Mouse (Mus musculus) limb, embryonic 15.5 days (tissue): ENCODE data around the gene Myo1c. TPM values are rescaled to one million over a fixed set of nuclear protein-coding genes. Genes with fewer than 3 reads are reported as not detected.
A peak's percentile ranks its signal among the peaks of the same experiment; 100 is the strongest.

ENCODE experiments used
- ATAC-seq: fragments of 200-750 bp; cut with Nextera tagmentation; 2 replicates; pipeline ENCODE4 v1.8.0; 2017; ENCODE audit warnings: low read depth, moderate TSS enrichment; ENCODE audit not compliant: insufficient number of reproducible peaks, low FRiP score, low TSS enrichment
- H3K27ac ChIP-seq: fragments of 300-500 bp; sonication (generic); 2 replicates; pipeline ENCODE4 v1.5.1; 2015; ENCODE audit warnings: moderate library complexity, mild to moderate bottlenecking, inconsistent platforms
- H3K27me3 ChIP-seq: fragments of 300-500 bp; sonication (generic); 2 replicates; pipeline ENCODE4 v1.6.1; 2015; ENCODE audit warnings: inconsistent platforms
- H3K36me3 ChIP-seq: fragments of 300-500 bp; sonication (generic); 2 replicates; pipeline ENCODE4 v1.6.1; 2015; ENCODE audit warnings: inconsistent platforms
- H3K4me1 ChIP-seq: fragments of 300-500 bp; sonication (generic); 2 replicates; pipeline ENCODE4 v1.6.1; 2015; ENCODE audit warnings: inconsistent platforms
- H3K4me2 ChIP-seq: fragments of 300-500 bp; sonication (generic); 2 replicates; pipeline ENCODE4 v1.6.1; 2015; ENCODE audit warnings: mild to moderate bottlenecking, inconsistent platforms
- H3K4me3 ChIP-seq: fragments of 300-500 bp; sonication (generic); 2 replicates; pipeline ENCODE4 v1.5.1; 2015; ENCODE audit warnings: mild to moderate bottlenecking, inconsistent platforms
- H3K9ac ChIP-seq: fragments of 300-500 bp; sonication (generic); 2 replicates; pipeline ENCODE4 v1.6.1; 2015; ENCODE audit warnings: inconsistent platforms
- H3K9me3 ChIP-seq: fragments of 300-500 bp; sonication (generic); 2 replicates; pipeline ENCODE4 v1.6.1; 2016; ENCODE audit warnings: inconsistent platforms
- WGBS: fragments of 180-500 bp; shearing (Covaris S2); methylation state at CpG from one replicate; pipeline ENCODE4 v1.1.7; 2015; 5-methylcytosine and 5-hydroxymethylcytosine counted together
- polyA plus RNA-seq: library from polyadenylated mRNA; unstranded; fragments of >200 nt; fragmentation: Nextera tagmentation; extraction: Ambion mirVana; gene quantifications from 2 replicates; pipeline ENCODE4 v1.2.1, GENCODE M21; 2015

Myo1c gene
- polyA plus RNA-seq, 1 experiment from 2014 or later = 63.8 TPM

DNA sequence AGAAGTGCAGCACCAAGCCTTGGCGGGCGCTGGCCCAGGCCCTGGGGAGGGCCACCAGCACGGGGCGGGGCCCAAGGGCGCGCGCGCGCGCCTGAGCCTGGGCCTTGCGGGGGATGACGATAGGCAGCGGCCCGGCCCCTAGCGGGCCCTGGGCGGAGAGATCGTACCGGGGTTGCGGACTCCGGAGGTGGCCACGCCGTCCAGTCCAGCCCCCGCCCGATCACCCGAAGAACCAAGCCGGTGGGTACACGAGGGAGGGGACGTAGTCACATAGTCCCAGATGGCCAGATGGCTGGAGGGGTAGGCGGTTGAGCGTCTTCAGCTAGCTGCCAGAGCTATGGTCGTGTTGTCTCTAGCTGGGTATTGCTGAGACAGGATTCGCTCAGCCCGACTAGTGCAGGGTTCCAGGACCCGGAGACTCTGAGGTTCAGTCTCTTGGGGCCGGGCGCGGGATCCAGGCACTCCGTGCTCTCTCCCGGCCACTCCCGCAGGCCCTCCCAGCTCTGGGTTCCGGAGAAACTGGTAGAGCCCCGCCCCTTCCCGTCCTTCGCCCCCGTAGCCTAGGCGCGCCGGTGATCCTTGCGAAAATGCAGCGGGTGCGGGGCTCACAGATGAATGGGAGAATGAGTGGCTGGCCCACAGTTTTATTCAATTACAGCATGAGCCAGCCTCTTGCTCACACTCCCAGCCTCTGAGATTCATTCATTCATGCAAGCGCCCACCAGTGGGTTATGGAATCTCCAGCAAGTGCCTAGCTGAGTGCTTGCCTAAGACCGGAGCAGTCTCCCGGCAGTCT lies 1.3 kb downstream of the Myo1c start:
- Histone ChIP-seq H3K27ac (peak overlapping the region; percentile 87), H3K4me2 (peak overlapping the region; percentile 89), H3K4me3 (peak overlapping the region; percentile 66), H3K9me3 (no peaks in the 10 kb centered on the region), H3K4me1 (peaks cover 60% of the 10 kb centered on the region), H3K36me3 (peaks cover 14% of the 10 kb centered on the region), H3K9ac (peak overlapping the region; percentile 65), H3K27me3 (peaks cover 12% of the 10 kb centered on the region; the same call in 1 of the 2 replicates)
- peak; percentile 68; the same call in 1 of the 2 replicates for ATAC-seq
- WGBS = under 1% methylated on average over 54 of the region's 54 CpGs

DNA sequence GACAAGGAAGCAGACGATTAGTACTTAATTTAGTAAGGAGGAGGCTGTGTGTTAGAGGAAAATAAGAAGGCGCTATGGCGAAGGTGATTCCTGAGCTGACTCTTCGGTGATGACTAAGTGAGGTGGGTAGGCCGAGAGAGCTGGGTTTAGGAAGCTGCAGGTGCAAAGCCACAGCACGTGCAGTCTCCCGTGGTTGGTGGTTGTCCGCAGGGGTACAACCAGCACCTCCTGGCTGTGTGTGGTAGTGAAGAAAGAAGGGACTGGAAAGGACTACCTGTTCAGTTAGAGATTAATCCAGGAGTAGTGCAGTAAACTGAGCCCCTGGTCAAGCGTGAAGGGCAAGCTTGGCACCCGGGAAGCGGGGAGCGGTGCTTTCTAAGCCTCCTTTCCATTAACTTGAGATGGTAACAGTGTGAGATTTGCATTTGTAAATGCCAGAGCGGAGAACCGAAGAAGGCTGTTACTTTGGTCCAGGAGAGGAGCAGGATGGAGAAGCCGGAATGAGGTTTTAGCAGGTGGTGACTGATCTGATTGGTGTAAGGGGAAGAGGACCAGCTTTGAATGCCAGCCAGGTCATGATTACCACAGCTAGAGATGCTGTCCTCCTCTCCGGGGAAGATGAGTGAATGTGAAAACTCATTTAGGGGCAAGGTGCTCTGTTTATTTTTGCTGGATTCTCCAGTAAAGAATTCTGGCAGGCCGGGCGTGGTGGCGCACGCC lies 2.1 kb downstream of the Myo1c start:
- H3K4me1 ChIP-seq = peaks cover 68% of the 10 kb centered on the region
- peaks cover 12% of the 10 kb centered on the region; the same call in 1 of the 2 replicates for H3K27me3 ChIP-seq
- 32% methylated on average over 20 of the region's 20 CpGs for WGBS
- peak overlapping the region; percentile 89 for H3K4me2 ChIP-seq
- H3K4me3 ChIP-seq = peak overlapping the region; percentile 66
- no peak for ATAC-seq
- peak overlapping the region; percentile 87; the same call in 1 of the 2 replicates for H3K27ac ChIP-seq
- peaks cover 10% of the 10 kb centered on the region for H3K36me3 ChIP-seq
- H3K9ac ChIP-seq = peak overlapping the region; percentile 65; the same call in 1 of the 2 replicates
- no peaks in the 10 kb centered on the region for H3K9me3 ChIP-seq

DNA sequence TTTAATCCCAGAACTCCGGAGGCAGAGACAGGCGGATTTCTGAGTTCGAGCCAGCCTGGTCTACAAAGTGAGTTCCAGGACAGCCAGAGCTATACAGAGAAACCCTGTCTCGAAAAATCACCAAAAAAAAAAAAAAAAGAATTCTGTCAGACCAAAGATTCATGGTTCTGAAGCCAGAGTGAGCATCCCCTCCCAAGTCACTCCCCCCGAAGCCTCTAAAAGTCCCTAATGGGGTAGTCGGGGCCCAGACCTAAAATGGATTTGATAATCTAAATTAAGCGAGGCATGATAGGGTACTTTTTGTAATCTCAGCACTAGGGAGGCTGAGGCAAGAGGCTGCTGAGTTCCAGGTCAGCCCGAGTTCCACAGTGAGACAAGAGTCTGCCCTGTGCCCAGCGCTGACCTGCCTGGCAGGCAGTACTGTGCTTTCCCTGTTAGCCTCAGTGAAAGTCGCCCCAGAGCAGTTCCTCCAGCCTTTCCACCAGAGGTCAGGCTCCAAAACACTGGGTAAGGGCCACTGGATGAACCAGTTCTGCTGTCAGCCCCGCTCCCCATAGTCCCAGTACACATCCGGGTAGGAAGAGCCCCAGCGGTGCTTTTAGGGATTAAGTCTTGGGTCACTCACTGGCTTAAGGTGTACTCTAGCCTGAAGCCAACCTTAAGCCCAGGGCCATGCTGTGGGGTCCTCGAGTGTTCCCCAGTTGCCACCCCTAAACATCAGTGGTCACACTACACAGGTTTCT lies 2.8 kb downstream of the Myo1c start:
- Histone ChIP-seq H3K36me3 (peaks cover 5% of the 10 kb centered on the region), H3K9ac (no peak overlapping the region), H3K4me2 (peak overlapping the region; percentile 89), H3K4me1 (peaks cover 61% of the 10 kb centered on the region), H3K27ac (peak overlapping the region; percentile 89), H3K4me3 (peak overlapping the region; percentile 66), H3K27me3 (peaks cover 12% of the 10 kb centered on the region; the same call in 1 of the 2 replicates), H3K9me3 (no peaks in the 10 kb centered on the region)
- ATAC-seq = no peak
- WGBS = 32% methylated on average over 14 of the region's 14 CpGs

DNA sequence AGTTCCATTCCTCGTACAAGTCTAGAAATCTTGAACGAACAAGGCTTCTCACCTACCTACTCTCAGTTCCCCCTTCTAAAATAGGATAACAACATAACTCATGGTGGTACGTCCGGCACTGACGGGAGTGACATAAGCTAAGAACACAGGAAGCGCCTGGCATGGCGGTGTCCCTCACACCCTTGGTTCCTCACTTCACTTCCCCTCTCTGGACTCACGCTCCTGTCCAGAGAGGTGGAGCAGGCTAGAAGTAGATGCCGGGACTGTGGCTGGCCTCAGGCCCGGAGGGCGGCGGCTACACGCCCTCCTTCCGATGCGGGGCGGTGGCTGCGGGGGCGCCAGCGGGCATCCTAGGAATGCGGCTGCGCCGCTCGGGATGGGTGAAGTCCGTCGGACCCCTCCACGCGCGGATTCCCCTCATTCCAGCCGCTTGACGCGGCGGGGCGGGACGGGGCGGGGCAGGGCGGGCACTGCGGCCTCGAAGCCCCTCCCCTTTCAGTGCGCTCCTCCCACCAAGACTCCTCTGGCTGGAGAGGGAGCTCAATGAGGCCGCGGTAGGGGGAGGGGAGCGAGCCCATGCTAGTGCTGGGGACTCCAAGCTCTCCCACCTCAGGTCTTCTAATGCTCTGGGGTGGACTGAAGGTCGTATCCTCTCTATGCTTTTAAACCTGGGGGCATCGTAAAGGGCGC lies 3.6 kb downstream of the Myo1c start:
- H3K9ac ChIP-seq = peak overlapping the region; percentile 49
- peak; percentile 63 for ATAC-seq
- peaks cover 61% of the 10 kb centered on the region for H3K4me1 ChIP-seq
- H3K27ac ChIP-seq = peak overlapping the region; percentile 89
- peak overlapping the region; percentile 89 for H3K4me2 ChIP-seq
- H3K4me3 ChIP-seq = peak overlapping the region; percentile 66
- H3K36me3 ChIP-seq = peaks cover 9% of the 10 kb centered on the region
- H3K9me3 ChIP-seq = no peaks in the 10 kb centered on the region
- peaks cover 12% of the 10 kb centered on the region; the same call in 1 of the 2 replicates for H3K27me3 ChIP-seq
- WGBS = under 1% methylated on average over 42 of the region's 45 CpGs

- H3K9ac ChIP-seq = no peak overlapping the region; the same call in 1 of the 2 replicates
- peak overlapping the region; percentile 89 for H3K27ac ChIP-seq
- peak overlapping the region; percentile 78 for H3K4me3 ChIP-seq
- ATAC-seq = no peak
- H3K36me3 ChIP-seq = peaks cover 17% of the 10 kb centered on the region
- H3K4me2 ChIP-seq = peak overlapping the region; percentile 89
- 45% methylated on average over 25 of the region's 25 CpGs for WGBS
- peaks cover 12% of the 10 kb centered on the region; the same call in 1 of the 2 replicates for H3K27me3 ChIP-seq
- peaks cover 63% of the 10 kb centered on the region for H3K4me1 ChIP-seq
- no peaks in the 10 kb centered on the region for H3K9me3 ChIP-seq
Measured at GRCm38 (mm10) chr11:75654471-75655390, 4.4 kb downstream of the Myo1c start.

DNA sequence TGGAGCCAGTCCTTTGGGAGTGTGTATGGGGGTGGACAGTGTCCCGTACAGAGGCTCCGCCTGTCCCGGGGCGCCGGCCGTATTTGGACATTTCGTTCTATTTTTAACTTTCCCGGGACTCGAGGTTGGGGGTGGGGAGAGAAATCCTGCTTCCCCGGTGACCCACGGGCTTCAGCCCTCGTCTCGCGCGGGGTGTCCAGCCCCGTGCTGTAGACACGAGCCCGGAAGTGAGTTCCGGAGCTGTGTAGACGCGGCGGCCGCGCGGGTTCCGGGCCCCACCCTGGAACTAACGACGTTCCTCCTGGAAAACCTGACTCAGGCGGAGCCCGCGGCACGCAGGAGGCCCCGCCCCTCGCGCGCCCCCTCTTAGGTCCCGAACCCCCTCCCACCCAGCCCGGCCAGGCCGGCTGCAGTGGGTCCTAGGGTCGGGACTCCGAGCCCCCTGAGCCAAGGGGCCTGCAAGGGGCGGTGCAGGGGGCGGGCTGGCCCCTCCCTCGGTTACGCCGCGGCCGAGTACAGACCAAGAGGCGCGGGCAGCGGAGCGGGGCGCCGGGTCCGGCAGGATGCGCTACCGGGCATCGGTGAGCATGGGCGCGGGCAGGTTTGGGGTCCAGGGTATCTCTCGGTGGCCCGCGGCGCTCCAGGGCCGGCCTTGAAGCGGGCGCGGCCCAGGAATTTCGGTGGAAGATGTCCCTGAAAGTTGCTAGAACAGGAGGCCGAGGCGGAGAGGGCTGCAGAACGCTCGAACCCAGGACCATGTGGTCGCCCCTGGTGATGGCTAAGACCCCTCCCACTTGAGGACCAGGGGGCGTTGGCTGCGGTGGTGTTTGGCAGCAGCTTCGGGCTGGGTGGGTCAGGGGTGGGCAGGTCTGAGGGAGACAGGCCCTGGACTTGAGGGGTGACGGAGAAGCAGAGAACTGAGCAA lies 5.6 kb downstream of the Myo1c start:
- H3K4me2 ChIP-seq = peak overlapping the region; percentile 76
- WGBS = under 1% methylated on average over 71 of the region's 78 CpGs
- H3K4me3 ChIP-seq = peak overlapping the region; percentile 78
- H3K36me3 ChIP-seq = peaks cover 29% of the 10 kb centered on the region
- H3K9ac ChIP-seq = peak overlapping the region; percentile 76
- peak overlapping the region; percentile 89 for H3K27ac ChIP-seq
- H3K27me3 ChIP-seq = peaks cover 12% of the 10 kb centered on the region; the same call in 1 of the 2 replicates
- peaks cover 61% of the 10 kb centered on the region for H3K4me1 ChIP-seq
- ATAC-seq = peak; percentile 63
- H3K9me3 ChIP-seq = no peaks in the 10 kb centered on the region

- Histone ChIP-seq H3K4me2 (peak overlapping the region; percentile 76), H3K27me3 (peaks cover 12% of the 10 kb centered on the region; the same call in 1 of the 2 replicates), H3K4me3 (peak overlapping the region; percentile 78), H3K9me3 (no peaks in the 10 kb centered on the region), H3K4me1 (peaks cover 56% of the 10 kb centered on the region), H3K36me3 (peaks cover 39% of the 10 kb centered on the region), H3K9ac (peak overlapping the region; percentile 76), H3K27ac (peak overlapping the region; percentile 89)
- ATAC-seq = no peak
- WGBS = 62% methylated on average over 18 of the region's 20 CpGs
Measured at GRCm38 (mm10) chr11:75656621-75657590, 6.6 kb downstream of the Myo1c start.

DNA sequence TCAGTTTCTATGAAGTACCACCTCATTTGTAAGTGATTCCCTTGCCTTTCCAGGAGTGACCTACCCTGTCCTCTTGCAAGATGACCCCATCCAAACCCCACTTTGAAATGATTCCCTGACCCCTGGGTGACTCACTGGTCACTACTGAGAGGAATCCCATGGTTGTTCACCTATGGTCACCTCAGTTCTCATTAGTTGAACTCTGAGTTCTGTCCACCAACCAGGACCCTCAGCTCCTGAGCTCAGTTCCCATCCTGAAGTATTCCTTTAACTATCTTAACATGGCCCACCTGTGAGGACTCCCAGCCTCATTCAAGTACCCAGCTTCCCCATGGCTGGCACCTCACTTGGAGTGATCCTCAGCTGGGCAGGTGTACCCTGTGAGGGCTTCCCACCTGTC lies 7.5 kb downstream of the Myo1c start:
- no peak overlapping the region for H3K4me3 ChIP-seq
- H3K27me3 ChIP-seq = 0 out of 2 replicates have a peak, but pooled peaks cover 5% of the 10 kb centered on the region
- ATAC-seq = no peak
- peaks cover 47% of the 10 kb centered on the region for H3K4me1 ChIP-seq
- no peak overlapping the region for H3K9ac ChIP-seq
- H3K4me2 ChIP-seq = no peak overlapping the region
- peaks cover 48% of the 10 kb centered on the region for H3K36me3 ChIP-seq
- H3K27ac ChIP-seq = no peak overlapping the region
- H3K9me3 ChIP-seq = no peaks in the 10 kb centered on the region

DNA sequence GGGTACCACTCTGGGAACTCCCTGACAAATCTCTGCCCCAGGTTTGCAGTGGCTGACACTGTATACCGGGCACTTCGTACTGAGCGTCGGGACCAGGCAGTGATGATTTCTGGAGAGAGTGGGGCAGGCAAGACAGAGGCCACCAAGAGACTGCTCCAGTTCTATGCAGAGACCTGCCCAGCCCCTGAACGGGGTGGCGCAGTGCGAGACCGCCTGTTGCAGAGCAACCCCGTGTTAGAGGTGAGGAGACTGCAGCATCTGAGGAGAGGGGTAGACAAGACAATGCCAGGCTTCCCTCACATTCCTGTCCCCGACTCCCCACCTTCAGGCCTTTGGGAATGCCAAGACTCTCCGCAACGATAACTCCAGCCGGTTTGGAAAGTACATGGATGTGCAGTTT lies 8.0 kb downstream of the Myo1c start:
- no peak overlapping the region for H3K9ac ChIP-seq
- no peak overlapping the region for H3K27ac ChIP-seq
- H3K4me3 ChIP-seq = no peak overlapping the region
- peaks cover 53% of the 10 kb centered on the region for H3K36me3 ChIP-seq
- H3K9me3 ChIP-seq = no peaks in the 10 kb centered on the region
- no peak overlapping the region for H3K4me2 ChIP-seq
- no peak for ATAC-seq
- H3K4me1 ChIP-seq = peaks cover 43% of the 10 kb centered on the region
- H3K27me3 ChIP-seq = 0 out of 2 replicates have a peak, but pooled peaks cover 2% of the 10 kb centered on the region
- WGBS = 87% methylated on average over 13 of the region's 13 CpGs
